Mouse (Mus musculus) frontal cortex, adult 2 months (tissue): ENCODE measurements around the gene Rag1. TPM values are rescaled to one million over a fixed set of nuclear protein-coding genes. Genes with fewer than 3 reads are reported as not detected.

ENCODE experiments used
- DNase-seq, 2 experiments: peaks; one replicate each; pipeline ENCODE4 v3.0.0; 2022; ENCODE audit warnings: low spot score in 1 of 2; ENCODE audit errors: extremely low spot score in 1 of 2
- polyA plus RNA-seq: library from polyadenylated mRNA; depleted of rRNA; stranded (reverse); fragments of >200 nt; gene quantifications from 2 replicates; pipeline ENCODE4 v1.2.3, GENCODE M21; 2012; rRNA removed

Gene Rag1
- polyA plus RNA-seq: 0.04 and 0.06 TPM in 2 replicates

DNA sequence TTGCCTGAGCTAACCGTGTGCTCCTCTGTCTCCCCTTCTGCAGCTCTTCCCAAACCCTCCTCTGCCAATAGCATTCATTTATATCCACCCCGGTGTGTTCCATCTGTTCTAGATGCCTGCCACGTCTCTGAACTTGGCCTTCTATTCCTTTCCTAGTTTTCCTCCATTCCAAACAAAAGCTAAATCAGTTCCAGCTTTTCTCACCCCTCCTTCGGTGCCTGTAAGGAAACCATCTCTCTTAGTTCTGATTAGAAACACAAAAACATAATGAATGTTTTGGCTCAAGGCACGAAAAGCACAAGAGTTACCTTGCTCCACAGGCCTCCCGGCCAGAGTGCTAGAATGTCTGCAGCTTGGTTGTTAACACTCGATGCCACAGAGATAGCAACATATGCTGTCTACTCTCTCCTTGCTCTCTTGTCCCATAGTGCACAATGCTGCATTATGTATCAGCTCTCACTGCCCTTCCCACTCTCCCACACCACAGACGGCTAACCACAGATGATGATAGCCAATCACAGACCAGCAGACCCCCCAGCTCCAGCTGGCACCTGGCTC, at the start of gene Rag1, which contains the start of gene B230118H07Rik:
Gene Rag1 (minus strand): TSS at position 388 of the 558 bp plus-strand sequence.
Gene B230118H07Rik (minus strand): TSS at position 419 of the 558 bp plus-strand sequence.
- peak in 1 of 2 experiments; percentile 12 for DNase-seq

DNA sequence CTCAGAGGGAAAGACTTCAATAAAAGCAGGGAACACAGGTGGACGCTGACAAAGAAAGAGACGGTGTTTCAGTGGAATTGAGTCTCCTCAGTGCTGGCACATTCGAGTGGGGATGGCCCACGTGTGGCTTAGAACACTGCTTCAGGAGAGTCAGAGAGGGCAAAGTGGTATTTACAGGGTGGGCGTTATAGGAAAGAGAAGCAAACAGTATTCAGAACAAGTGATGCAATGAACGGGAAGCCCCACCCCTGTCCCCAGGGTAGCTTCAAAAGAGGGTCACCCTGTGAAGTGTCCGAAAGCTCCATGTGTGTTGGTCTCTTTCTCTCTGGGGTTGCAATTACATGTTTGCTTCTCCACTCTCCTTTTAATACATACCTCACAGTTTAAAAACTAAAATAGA, 46.3 kb upstream of the Rag1 start:
- no peak for DNase-seq

DNA sequence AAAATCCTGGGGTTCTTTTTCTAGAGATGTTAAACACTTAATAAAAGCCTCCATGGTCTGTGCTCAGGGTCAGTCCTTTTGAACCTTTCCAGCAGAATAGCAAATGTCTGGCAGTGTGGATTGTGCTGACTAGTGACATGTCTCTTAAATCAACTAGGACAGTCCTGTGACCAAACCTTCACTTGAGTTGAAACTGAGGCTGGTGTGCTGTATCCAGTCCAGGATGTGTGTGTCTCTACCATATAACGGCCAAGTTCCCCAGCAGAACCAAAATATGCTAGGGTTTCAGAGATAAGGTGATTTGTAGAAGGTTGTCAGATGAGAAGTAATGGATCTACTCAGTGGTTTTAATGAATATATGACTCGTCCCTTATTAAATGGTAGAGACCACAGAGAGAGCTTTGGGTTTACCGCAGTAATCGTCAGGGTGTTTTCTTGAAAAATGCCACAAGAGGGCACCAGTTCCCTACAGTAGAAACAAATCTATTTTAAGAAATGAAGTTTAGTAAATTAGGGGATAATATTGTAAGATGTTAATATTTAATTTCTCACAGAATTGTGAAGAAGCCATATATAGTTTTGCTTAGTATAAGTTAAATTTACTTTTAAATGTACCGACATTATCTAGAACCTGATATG, 44.4 kb upstream of the Rag1 start:
- peak in 1 of 2 experiments; percentile 60 for DNase-seq

DNA sequence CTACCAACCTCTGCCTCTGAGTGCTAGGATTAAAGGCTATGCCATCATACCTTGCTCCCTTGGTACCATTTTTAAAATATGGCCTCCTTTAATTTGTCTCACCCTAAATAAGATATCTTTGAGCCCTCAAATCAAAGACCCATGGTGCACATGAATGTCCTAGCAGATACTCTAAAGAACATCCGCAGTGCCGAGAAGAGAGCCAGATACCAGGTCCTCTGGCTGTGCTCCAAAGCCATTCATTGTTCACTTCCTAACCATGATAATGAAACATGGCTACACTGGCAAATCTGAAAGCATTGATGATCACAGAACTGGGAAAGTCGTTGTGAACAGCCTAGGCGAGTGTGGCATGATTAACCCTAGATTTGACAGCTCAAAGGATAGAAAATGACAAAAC, 43.7 kb upstream of the Rag1 start:
- no peak for DNase-seq

DNA sequence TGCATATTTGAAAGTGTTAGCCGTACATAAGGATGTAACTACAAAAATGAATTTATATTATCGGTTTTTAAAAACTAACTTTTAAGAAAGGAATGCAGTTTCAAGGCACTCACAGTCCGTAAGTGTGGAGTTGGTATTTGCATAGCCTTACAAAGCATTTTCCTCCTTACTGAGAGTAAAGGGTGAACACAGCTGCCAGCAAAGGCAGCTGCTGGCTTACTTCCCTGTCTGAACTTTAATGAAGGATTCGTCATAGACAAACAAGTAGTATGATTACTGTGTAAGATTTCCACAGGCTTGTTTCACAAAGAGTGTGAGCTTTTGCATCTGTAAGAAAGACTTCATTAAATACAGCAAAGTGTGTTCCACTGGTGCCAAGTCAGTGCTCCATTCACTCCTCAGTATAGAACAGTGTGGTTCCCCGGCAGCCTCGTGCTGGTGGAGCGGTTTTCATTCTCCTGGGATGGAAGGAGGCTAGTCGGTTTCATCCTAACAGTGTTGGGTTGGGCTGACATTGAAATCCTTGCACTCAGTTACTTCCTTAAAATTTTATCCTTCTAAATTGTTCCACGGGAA, 41.0 kb upstream of the Rag1 start:
- no peak for DNase-seq

DNA sequence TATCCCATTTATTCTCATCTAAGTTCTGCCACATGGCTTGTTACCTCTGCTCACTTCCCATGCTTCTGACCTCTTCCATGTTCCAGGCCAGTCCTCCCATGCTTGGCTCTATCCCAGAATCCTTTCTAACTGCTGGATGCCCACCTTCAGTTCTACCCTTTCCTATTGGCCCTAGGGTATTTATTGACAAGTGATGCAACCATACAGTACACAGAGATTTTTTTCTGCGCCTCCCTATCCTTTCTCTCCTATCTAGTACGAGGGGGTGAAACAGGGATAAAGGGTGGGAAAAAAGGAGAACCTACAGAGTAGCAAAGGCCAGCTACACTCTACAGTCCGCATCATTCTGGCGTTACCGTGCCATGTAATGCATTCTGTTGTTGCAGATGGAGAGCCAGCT, 38.7 kb upstream of the Rag1 start:
- DNase-seq: no peak

DNA sequence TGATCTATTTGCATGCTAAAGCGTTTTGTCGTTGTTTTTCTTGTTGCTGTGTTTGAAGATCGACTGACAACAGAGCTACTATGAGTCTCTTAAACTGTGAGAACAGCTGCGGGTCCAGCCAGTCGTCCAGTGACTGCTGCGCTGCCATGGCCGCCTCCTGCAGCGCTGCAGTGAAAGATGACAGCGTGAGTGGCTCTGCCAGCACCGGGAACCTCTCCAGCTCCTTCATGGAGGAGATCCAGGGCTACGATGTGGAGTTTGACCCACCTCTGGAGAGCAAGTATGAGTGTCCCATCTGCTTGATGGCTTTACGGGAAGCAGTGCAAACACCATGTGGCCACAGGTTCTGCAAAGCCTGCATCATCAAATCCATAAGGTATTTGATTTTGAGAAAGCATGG, 35.1 kb upstream of the Rag1 start:
- DNase-seq: peak in 1 of 2 experiments; percentile 28

DNA sequence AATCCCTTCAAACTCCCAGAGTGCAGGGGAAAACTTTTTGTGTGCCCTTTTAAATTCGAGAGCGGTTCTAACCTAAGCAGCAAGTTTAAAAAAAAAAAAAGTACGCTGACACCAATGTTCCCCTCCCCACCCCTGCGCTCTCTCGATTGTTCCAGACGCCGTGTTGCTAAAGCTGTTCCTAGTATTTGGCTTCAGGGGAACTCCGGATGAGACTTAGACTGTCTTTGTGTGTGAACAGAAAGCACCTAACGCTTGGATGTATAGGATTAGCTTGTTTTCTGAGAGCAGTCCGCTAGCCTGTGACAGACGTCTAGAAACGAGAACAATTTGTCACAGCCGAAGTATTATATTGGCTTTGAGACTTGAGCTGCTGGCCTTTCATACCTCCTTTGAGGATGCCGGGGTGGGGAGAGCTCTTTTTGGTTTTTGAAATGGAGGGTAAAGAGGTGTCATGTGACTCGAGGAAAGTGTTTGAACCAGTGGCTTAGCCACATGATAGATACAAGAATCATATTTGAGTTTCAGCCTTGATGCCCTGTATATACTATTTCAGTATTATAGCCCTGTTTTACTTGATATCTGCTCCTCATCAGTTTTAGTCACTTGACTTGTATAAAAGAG, 30.0 kb upstream of the Rag1 start:
- peak in 1 of 2 experiments; percentile 15 for DNase-seq

DNA sequence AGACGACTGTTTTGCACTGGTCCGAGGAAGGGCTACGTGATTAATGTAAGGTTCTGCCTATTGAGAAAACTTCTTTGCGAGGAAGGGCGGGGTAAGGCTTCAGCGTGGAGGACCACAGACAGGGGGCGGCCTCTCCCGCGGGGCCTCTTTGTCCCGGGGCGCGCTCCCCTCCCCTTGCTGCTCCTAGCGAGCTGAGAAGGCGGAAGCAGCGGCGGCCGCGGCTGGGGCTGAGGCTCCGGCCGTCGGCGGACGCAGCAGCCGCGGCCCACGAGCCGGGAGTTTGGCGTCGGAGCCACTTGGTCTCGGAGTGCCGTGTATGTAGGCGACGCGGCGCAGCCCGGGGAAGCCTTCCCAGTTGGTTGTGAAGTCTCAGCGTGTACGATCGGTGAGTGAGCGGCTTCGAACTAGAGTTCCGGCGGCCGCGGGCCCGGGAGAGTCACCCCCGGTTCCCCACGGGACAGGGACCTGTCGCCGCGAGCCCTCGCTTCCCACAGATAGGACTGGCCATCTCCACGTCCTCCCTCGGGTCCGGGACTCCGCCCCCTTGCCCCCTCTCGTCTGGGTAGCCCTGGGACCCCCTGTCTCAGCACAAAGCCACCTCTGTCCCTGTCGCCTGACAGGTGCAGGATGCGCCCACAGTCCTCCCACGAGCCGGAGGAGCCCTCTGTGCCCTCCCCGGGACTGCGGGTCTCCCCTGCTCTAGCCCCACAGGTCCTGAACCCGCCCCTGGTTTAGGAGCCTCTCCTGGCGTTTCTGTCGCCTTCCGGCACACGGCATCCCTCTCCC, 29.1 kb upstream of the Rag1 start, which contains the start of gene Traf6:
Gene Traf6 (plus strand): TSS at position 194 of the 786 bp plus-strand sequence.
- peak; percentile 62 to 85 for DNase-seq

DNA sequence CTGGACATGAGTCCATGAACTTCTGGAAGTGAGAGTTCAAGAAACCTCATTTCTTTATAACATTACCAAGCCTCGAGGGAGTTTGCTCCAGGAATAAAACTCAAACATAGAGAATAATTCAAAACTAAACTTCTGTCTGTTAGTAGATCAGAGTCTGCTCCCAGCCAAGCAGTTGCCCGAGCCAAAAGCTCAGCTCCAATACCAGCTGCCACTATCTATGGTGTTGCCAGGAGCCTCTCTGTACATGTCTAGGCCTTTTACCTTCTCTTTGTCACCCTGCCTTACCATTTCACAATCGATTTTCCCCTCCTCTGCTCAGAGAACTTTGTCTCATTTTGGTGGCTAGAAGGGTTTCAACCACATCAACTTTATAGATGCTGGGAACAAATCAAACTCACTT, 24.2 kb upstream of the Rag1 start:
- no peak for DNase-seq

DNA sequence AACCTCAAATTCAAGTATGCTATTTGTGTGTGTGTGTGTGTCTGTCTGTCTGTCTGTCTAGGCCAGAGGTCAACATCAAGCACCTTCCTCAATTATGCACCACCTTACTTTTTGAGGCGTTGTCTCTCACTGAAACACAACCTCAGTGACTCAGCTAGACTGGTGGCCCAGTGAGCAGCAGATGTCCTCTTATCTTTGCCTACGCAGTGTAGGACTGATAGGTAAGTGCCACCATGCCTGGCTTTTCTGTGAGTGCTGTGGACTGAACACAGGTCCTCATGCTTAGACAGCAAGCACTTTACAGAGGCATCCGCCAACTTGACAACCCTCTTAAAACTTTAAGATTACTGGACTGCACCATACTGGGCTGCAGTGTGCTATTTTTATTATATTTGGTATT, 19.4 kb upstream of the Rag1 start:
- no peak for DNase-seq

DNA sequence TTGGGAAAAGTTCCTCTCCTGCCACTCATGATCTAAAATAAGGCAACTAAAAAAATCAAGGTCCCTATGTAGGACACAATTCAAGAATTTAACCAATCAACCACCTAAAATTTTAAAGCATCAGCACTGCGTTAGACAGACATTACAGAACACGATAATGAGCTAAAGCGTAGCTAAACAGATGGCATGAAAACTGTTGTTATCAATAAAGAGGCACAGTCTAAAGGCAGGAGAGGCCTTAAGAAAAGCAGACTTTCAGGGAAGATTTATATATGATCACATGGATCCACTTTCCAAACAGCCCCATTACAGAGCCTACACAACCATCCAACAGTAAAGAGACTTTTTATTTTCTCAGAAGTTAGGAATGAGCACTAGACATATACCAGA, 16.4 kb upstream of the Rag1 start:
- no peak for DNase-seq

DNA sequence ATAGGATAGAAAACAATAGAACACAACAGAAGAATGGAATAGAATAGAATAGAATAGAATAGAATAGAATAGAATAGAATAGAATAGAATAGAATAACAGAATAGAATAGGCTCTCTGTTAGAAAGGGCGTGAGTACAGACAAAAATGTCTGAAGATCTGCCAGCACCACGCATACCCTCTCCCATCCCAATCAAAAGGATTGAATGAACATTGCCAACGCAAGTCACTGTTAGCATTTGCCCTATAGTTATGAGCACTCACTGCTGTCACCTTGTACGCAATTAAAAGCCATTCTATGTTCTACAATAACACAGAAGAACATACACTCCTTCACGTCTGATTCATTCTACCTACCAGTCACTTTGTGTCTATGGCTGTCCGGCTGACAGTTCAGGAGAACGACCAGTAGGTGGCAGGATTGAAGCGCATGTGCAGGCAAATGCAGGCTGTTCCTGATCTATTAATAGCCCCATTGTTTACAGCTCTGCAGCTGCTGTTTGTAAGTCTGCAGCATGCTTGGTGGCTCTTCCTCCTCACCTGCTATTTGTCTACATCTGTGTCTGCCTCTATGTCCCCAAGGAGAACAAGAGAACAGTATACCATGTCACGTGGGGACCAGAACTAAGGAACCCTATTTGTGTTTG, 15.9 kb upstream of the Rag1 start:
- peak; percentile 61 to 87 for DNase-seq

DNA sequence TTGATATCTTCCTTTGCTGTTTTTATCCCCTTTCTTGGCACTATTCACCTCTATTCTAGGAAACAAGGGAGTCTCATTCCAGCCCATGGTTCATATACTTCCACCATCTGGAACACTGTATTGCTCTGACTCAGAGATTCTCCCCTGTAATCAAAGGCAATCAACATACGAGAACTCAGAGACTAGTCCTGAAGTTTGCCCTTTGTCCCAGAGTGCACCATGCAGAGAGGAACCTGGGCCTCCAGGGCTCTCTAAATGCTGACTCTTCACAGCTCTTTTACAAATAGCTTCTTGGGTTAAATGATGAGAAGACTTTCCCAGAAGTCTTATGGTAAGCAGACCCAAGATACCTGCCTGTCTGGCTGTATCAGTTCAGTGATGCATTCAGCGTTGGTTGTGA, 11.2 kb upstream of the Rag1 start:
- no peak for DNase-seq

DNA sequence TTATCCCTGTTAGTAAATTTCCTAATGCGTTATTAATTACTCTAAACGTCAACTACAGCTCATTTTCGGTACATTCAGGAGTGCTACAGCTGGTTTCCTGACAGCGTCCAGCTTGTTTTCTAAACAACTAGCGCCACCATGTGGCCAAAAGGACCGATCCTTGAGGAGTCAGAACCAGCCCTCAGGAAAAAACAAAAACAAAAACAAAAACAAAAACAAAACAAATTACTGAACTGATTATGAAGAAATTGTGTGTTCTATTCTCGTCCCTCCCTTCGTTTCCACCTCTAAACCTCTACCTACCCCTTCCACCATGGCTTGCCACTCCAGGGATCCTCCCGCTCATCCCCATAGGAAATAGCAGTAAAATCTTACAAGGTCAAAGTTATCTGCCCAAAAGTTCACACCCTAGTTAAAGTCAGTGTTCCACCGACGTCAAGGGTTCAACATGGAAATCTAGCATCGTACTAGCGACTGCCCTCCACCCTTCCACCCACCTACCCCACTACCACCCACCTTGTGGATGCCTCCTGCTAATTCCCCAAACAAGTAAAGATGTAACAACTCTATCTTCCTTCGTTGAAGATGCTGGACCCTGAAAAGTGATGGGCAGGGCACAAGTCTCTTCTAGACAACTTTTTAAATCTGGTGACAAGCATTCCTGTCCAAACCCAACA, 3.8 kb upstream of the Rag1 start:
- peak; percentile 56 to 90 for DNase-seq

DNA sequence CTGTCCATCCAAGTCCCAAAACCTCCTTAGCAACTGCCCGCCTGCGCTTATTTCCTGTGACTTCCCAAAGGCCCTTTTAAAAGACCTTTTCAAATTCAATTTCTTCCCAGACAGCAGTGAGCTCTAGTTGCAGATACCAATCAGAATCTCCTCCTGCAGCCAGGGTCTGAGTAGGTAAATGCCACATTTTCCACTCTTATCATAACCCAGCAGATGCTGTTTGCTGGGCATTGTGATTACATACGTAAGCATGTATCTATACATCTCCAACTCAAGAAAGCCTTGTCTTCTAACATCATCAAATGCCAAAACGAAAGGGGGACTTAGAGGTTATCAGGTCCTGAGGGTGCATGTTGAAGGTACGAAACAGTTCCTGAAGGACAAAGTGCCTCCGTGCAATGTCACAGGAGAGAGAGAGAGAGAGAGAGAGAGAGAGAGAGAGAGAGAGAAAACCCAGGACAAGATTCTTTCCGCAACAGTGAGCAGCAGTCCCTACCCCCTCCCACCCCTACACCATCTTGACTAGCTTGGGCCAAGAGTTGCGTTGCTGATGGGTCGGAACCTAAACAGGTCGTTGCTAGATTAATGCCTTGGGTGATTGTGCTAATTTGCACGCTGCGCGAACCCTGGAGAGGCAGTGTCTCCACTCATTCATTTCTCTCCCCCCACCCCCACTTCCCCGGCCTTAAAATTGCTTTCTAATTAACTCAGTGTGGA, 3.1 kb upstream of the Rag1 start:
- peak in 1 of 2 experiments; percentile 20 for DNase-seq

DNA sequence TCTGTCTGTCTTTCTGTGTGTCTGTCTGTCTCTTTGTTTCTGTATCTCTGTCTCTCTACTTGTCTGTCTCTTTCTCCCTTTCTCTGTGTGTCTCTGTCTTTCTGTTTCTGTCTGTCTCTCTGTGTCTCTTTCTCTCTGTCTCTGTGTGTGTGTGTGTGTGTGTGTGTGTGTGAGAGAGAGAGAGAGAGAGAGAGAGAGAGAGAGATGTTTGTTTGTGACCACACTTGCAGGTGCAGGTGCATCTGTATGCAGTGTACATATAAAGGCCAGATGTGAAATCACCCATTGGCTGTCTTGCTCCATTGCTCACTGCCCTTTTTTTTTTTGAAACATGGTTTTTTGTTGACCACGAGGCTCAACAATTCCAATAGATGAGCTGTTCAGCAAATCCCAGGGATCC, 1.1 kb upstream of the Rag1 start:
- no peak for DNase-seq

DNA sequence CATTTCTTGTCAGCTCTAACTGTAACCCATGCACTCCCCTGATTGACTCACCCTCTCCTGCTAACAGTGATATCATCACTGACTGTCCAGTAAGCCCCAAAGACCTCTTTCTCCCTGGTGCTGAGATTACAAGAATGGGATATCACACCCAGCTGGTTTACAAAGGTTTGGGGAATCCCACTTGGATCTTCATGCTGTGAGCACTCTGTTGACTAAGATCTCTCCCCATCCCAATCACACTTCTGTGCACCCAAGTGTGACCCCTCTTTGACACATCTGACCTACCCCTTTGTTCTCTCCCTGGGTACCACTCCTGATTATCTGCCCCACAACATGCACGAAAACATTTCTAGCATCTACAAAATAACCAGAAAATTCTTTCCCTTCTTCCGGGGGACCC, 940 bp downstream of the Rag1 start:
- no peak for DNase-seq

DNA sequence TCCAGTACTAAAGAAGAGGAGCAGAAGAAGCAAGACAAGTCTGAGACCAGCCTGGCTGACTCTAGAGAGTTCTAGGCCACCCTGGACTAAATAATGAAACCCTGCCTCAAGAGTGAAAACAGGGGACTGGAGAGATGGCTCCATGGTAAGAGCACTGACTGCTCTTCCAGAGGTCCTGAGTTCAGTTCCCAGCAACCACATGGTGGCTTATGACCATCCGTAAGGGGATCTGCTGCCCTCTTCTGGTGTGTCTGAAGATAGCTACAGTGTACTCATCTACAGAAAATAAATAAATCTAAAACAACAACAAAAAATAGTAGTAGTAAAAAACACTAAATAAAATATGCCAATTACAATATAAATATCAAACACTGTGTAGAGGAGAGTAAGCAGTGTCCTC, 3.5 kb downstream of the Rag1 start:
- no peak for DNase-seq
